Mouse (Mus musculus) testis, adult 2 months (tissue): ENCODE measurements around the gene Dnajc28.

Experiments
- CTCF ChIP-seq: fragments of 200-500 bp; IDR thresholded peaks from 2 replicates; pipeline ENCODE4 v1.5.1; 2012; ENCODE audit warnings: low read depth, mild to moderate bottlenecking, inconsistent platforms, low read length, moderate library complexity; ENCODE audit not compliant: control insufficient read depth, insufficient read depth, insufficient replicate concordance
- POLR2A ChIP-seq: fragments of 200-500 bp; IDR thresholded peaks from 2 replicates; pipeline ENCODE4 v1.6.1; 2012; ENCODE audit warnings: low read depth, mild to moderate bottlenecking, inconsistent platforms, low read length, moderate library complexity; ENCODE audit not compliant: control insufficient read depth

- no peak for TF ChIP-seq CTCF
- TF ChIP-seq POLR2A: no peak
These were observed 4.3 kb downstream of the Dnajc28 start for GRCm38 (mm10) chr16:91614552-91614951.
